Mouse (Mus musculus) kidney, embryonic 16.5 days (tissue): ENCODE data around the gene Atf2. TPM values are rescaled to one million over a fixed set of nuclear protein-coding genes. Genes with fewer than 3 reads are reported as not detected.
A peak's percentile ranks its signal among the peaks of the same experiment; 100 is the strongest.

Experiments used
- ATAC-seq: fragments of 200-750 bp; cut with Nextera tagmentation; 2 replicates; pipeline ENCODE4 v1.8.0; 2017; ENCODE audit warnings: moderate TSS enrichment; ENCODE audit not compliant: low FRiP score, low TSS enrichment
- H3K27ac ChIP-seq: fragments of 300-500 bp; sonication (generic); 2 replicates; pipeline ENCODE4 v1.5.1; 2014; ENCODE audit warnings: low read length
- H3K27me3 ChIP-seq: fragments of 300-500 bp; sonication (generic); 2 replicates; pipeline ENCODE4 v1.6.1; 2014; ENCODE audit warnings: low read length, control low read depth, mixed read lengths; ENCODE audit not compliant: insufficient read depth
- H3K36me3 ChIP-seq: fragments of 300-500 bp; sonication (generic); 2 replicates; pipeline ENCODE4 v1.6.1; 2014; ENCODE audit warnings: low read length, control low read depth, mixed read lengths; ENCODE audit not compliant: insufficient read depth
- H3K4me1 ChIP-seq: fragments of 300-500 bp; sonication (generic); 2 replicates; pipeline ENCODE4 v1.6.1; 2014; ENCODE audit warnings: low read length, control low read depth, mixed read lengths; ENCODE audit not compliant: insufficient read depth
- H3K4me2 ChIP-seq: fragments of 300-500 bp; sonication (generic); replicated peaks from 2 replicates; pipeline ENCODE4 v1.6.1; 2014; ENCODE audit warnings: low read depth, low read length
- H3K4me3 ChIP-seq: fragments of 300-500 bp; sonication (generic); 2 replicates; pipeline ENCODE4 v1.5.1; 2014; ENCODE audit warnings: mild to moderate bottlenecking, low read length
- H3K9ac ChIP-seq: fragments of 300-500 bp; sonication (generic); replicated peaks from 2 replicates; pipeline ENCODE4 v1.6.1; 2014; ENCODE audit warnings: low read length
- H3K9me3 ChIP-seq: fragments of 300-500 bp; sonication (generic); 2 replicates; pipeline ENCODE4 v1.6.1; 2016; ENCODE audit warnings: low read length, control low read depth
- WGBS: fragments of 180-500 bp; shearing (Covaris S2); extraction: QIAGEN DNeasy Blood & Tissue Kit; methylation state at CpG from one replicate; pipeline ENCODE4 v1.1.7; 2014; 5-methylcytosine and 5-hydroxymethylcytosine counted together
- polyA plus RNA-seq: library from polyadenylated mRNA; unstranded; fragments of >200 nt; fragmentation: Nextera tagmentation; extraction: Ambion mirVana; gene quantifications from 2 replicates; pipeline ENCODE4 v1.2.1, GENCODE M21; 2015

Atf2 gene
- polyA plus RNA-seq, 1 experiment from 2014 or later = 66.9 TPM

DNA sequence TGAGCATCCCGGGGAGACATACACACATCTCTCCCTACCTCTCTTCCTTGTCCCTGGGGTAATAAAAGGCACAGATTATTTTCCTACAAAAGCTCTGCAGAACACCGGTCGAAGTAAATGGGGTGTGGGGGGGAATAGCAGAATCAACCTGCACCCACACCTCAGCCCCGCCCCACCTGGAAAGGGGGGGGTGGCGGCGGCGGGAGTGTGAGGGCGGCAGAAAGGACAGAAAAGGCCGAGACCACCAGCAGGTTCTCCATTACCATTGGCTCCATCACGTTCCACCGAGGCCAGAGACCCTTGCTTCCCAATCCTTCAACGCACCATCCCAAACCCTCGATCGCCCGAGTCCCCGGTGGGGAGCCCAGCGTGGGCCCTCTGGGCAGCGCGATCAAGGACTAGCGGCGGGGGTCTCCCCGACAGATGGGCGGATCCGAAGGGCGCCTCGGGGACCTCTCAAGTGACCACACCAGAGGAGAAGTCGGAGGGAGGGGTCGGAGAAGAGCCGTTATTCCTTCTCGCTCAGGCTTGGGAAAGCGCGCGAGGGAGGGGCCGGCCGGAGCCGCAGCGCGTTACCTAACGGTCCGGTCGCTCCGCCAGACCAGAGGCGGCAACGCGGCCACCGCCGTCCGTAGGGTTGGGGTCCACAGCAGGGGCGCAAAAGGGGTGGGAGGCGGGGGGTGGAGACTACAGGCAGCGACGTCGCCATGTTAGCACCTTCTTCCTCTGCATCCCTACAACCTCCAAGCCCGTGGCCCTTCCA lies 557 bp downstream of the Atf2 start:
- Histone ChIP-seq H3K27me3 (no peaks in the 10 kb centered on the region), H3K4me1 (peaks cover 9% of the 10 kb centered on the region; the same call in 1 of the 2 replicates), H3K4me2 (peak overlapping the region; percentile 80), H3K9ac (peak overlapping the region; percentile 99), H3K4me3 (peak overlapping the region; percentile 99), H3K9me3 (no peaks in the 10 kb centered on the region), H3K36me3 (no peaks in the 10 kb centered on the region), H3K27ac (peak overlapping the region; percentile 93)
- under 1% methylated on average over 51 of the region's 54 CpGs for WGBS
- no peak; the same call in 1 of the 2 replicates for ATAC-seq

DNA sequence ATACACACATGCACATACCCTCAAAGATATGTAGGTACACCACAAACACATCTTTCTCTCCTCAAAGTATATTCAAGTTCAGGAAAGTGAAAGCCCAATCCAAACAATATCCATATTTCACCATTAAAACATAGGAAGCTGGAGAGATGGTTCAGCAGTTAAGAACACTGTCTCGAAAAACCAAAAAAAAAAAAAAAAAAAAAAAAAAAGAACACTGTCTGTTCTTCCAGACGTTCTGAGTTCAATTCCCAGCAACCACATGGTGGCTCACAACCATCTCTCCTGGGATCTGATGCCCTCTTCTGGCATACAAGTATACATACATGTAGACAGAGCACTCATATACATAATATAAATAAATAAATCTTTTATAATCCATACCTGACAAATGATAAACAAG lies 6.4 kb downstream of the Atf2 start:
- no peak for ATAC-seq
- H3K36me3 ChIP-seq = no peaks in the 10 kb centered on the region
- H3K4me1 ChIP-seq = 0 out of 2 replicates have a peak, but pooled peaks cover 5% of the 10 kb centered on the region
- H3K9ac ChIP-seq = no peak overlapping the region
- 88% methylated on average over 2 of the region's 2 CpGs for WGBS
- H3K9me3 ChIP-seq = no peaks in the 10 kb centered on the region
- no peak overlapping the region for H3K27ac ChIP-seq
- H3K4me3 ChIP-seq = no peak overlapping the region
- H3K27me3 ChIP-seq = no peaks in the 10 kb centered on the region
- H3K4me2 ChIP-seq = no peak overlapping the region

DNA sequence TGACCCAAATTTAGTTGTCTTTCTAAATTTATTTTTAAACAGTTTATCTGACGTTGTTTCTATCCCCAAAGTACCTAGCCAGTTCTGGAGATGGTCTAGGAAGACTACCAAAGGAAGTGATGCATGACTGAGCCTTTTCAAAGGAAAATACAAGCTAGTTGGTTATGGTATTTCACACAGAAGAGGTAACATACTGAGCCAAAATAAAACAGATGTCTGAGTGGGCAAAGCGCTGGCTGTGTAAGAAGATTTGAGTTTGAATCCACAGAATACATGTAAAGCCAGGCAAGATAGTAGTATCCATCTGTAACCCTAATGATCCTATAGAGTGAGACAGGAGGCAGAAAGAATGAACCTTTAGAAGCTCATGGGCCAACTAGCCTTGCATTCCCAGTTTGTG lies 14.5 kb downstream of the Atf2 start:
- Histone ChIP-seq H3K4me1 (no peaks in the 10 kb centered on the region), H3K4me2 (no peak overlapping the region), H3K4me3 (no peak overlapping the region), H3K27me3 (no peaks in the 10 kb centered on the region), H3K36me3 (no peaks in the 10 kb centered on the region), H3K27ac (no peak overlapping the region), H3K9me3 (no peaks in the 10 kb centered on the region), H3K9ac (no peak overlapping the region)
- no peak for ATAC-seq
- 86% methylated on average over 2 of the region's 2 CpGs for whole genome bisulfite sequencing

DNA sequence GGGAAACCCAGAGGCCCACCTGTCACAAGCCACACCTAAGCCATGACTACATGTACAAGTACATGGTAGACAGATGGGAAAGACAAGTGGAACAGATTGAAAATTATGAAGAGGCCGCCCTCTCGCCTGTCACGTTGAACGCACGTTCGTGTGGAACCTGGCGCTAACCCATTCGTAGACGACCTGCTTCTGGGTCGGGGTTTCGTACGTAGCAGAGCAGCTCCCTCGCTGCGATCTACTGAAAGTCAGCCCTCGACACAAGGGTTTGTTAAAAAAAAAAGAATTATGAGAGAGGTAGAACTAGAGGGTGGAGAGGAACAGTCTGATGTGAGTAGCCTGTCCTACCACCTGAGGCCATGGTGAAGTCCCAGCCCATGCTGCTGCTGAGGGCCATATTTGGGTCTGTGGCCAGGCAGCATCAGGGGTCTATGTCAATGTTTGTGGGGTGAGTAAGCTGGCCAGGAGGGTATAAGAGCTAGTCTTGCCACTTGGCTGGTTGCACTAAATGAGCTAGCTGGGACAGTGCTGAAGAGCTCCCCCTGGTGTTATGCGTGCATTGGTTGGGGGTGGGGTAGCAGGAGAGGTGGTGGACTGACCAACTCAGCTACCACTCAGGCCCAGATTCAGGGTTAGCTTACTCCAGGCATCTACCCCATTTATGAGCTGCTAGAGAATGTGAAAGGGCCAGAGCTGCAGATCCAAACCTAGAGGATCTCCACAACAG lies 24.5 kb downstream of the Atf2 start:
- no peak overlapping the region for H3K4me3 ChIP-seq
- H3K27me3 ChIP-seq = no peaks in the 10 kb centered on the region
- H3K4me2 ChIP-seq = no peak overlapping the region
- WGBS = 76% methylated on average over 16 of the region's 16 CpGs
- ATAC-seq = no peak
- H3K36me3 ChIP-seq = 0 out of 2 replicates have a peak, but pooled peaks cover 11% of the 10 kb centered on the region
- H3K9me3 ChIP-seq = no peaks in the 10 kb centered on the region
- H3K9ac ChIP-seq = no peak overlapping the region
- H3K4me1 ChIP-seq = no peaks in the 10 kb centered on the region
- no peak overlapping the region for H3K27ac ChIP-seq

DNA sequence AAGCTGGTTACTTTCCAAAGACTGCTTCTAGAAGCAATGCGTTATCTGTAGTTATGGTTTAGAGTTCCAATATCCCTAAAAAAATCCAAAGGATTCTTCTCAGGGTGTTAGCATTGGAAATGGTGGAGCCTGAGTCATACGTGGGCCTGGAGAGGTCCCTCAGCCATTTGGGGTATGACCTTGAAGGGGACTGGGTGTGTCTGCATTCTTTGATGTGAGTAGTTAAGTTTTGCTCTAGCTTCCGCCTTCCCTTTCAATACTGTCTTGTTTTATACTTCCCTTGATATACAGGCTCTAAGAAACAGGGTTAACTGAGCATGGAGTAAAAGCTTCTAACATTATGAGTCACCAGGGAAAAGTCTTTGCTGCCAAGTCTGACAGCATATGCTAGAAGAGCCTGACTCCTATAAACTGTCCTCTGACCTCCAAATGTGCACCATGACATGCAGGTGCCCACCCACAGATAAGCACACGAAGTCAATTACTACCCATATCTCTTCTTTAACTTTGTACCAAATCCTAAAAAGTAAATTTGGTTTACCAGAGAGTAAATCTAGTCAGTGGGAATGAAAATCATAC lies 32.3 kb downstream of the Atf2 start:
- 65% methylated on average over 4 of the region's 4 CpGs for WGBS

DNA sequence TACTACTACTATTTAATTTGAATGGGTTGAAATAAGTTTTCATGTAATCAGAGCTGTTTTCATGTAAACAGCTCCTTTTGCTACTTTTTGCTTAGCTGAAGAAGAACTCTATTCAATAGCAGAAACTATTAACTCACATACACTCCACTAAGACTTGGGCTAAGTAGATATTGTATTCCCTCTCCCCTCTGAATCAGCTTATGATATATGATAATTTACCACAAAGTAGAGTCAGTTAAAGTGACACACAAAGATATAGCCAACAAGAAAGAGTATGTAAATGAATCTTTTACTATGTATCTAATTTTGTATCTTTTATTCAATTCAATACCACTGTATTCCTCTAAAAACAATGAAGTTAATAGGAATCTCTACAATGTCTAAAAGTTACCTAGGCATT lies 35.1 kb downstream of the Atf2 start:
- Histone ChIP-seq H3K27ac (no peak overlapping the region), H3K4me1 (no peaks in the 10 kb centered on the region), H3K9ac (no peak overlapping the region), H3K9me3 (no peaks in the 10 kb centered on the region), H3K36me3 (0 out of 2 replicates have a peak, but pooled peaks cover 2% of the 10 kb centered on the region), H3K4me3 (no peak overlapping the region), H3K4me2 (no peak overlapping the region), H3K27me3 (no peaks in the 10 kb centered on the region)
- no peak for ATAC-seq

More for the DNA sequence above, 32.3 kb downstream of the Atf2 start:
- no peak overlapping the region for H3K4me3 ChIP-seq
- H3K27ac ChIP-seq = no peak overlapping the region
- H3K4me1 ChIP-seq = no peaks in the 10 kb centered on the region
- ATAC-seq = no peak
- H3K27me3 ChIP-seq = no peaks in the 10 kb centered on the region
- no peak overlapping the region for H3K9ac ChIP-seq
- H3K4me2 ChIP-seq = no peak overlapping the region
- H3K36me3 ChIP-seq = 0 out of 2 replicates have a peak, but pooled peaks cover 2% of the 10 kb centered on the region
- H3K9me3 ChIP-seq = no peaks in the 10 kb centered on the region

DNA sequence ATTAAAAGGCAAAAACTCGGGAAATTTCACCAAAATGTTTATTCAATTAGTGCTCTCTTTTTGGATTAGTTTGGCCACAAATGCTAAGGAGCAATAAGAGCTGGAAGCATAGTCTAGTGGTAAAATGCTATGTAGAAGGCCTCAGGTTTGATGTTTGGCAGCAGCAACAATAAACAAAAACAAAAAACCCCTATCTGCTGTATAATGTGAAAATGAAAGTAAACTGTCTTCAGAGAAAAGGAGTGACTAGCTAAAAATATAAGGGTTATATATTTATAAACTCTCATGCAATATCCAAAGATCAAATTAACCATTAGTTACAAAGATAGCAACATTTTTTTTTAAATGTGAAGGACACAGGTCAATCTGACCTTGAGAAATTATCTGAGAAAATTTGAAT lies 36.2 kb downstream of the Atf2 start:
- no peak overlapping the region for H3K4me3 ChIP-seq
- H3K27me3 ChIP-seq = no peaks in the 10 kb centered on the region
- no peak overlapping the region for H3K4me2 ChIP-seq
- no peak for ATAC-seq
- no peaks in the 10 kb centered on the region for H3K9me3 ChIP-seq
- no peaks in the 10 kb centered on the region for H3K4me1 ChIP-seq
- H3K27ac ChIP-seq = no peak overlapping the region
- 81% methylated on average over 1 of the region's 1 CpGs for WGBS
- H3K36me3 ChIP-seq = 0 out of 2 replicates have a peak, but pooled peaks cover 2% of the 10 kb centered on the region
- H3K9ac ChIP-seq = no peak overlapping the region

DNA sequence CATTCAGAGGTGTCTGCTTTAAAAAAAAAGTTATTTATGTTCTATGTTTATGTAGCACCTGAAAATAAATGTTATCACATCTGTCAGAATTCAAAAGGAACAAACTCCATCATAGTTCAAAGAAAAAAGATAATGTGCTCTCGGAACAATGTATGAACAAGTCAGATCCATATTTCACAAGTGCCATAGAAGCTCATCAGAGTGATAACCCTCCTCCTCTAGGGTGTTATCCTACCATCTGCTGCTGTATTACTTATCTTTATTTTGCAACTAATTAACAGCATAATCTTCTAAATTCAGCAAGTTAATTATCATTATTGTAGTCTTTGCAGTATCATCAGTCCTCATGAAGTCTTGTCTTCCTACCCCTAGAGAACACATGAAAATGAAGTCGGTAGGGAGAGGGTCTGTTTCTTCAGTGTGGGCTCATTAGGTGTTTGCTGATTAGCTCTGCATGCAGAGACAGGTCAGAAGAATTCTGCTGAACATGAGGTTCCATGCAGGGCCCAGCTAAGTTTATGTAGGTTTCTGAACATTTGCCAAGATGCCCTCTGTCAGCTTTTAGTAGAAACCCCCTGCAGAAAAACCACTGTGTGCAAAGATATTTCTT lies 57.9 kb downstream of the Atf2 start:
- Histone ChIP-seq H3K4me2 (no peak overlapping the region), H3K27me3 (no peaks in the 10 kb centered on the region), H3K36me3 (peaks cover 11% of the 10 kb centered on the region; the same call in 1 of the 2 replicates), H3K9ac (no peak overlapping the region), H3K27ac (no peak overlapping the region), H3K9me3 (no peaks in the 10 kb centered on the region), H3K4me3 (no peak overlapping the region), H3K4me1 (no peaks in the 10 kb centered on the region)
- WGBS = 81% methylated on average over 2 of the region's 2 CpGs
- no peak for ATAC-seq

DNA sequence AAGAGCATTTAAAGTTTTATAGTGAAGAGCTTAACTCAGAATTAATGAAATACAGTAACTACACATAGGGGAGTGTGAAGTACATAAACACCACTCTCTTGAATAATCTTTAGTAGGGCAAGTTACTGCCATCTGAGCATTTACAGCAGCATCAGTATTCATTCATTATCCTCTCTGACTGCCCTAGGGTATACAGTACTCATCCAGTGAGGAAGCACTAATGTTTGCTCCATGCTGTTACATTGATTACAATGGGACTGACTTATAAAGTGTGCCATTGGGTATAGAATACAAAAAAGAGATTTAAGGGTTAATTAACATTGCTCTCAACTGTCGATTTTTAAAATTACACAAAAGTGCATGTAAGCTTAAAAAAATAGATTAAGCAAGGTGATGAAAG lies 59.2 kb downstream of the Atf2 start:
- H3K27me3 ChIP-seq = no peaks in the 10 kb centered on the region
- H3K27ac ChIP-seq = no peak overlapping the region
- no peak overlapping the region for H3K4me2 ChIP-seq
- H3K4me1 ChIP-seq = no peaks in the 10 kb centered on the region
- no peak overlapping the region for H3K9ac ChIP-seq
- peaks cover 14% of the 10 kb centered on the region for H3K36me3 ChIP-seq
- WGBS = 73% methylated on average over 1 of the region's 1 CpGs
- H3K4me3 ChIP-seq = no peak overlapping the region
- H3K9me3 ChIP-seq = no peaks in the 10 kb centered on the region
- ATAC-seq = no peak
